Mouse (Mus musculus): Measurements from ENCODE around the gene C130032M10Rik. TPM values are rescaled to one million over a fixed set of nuclear protein-coding genes. Genes with fewer than 3 reads are reported as not detected.

The C130032M10Rik gene
- polyA plus RNA-seq, 2 experiments = 1.9 to 3.4 TPM

DNA sequence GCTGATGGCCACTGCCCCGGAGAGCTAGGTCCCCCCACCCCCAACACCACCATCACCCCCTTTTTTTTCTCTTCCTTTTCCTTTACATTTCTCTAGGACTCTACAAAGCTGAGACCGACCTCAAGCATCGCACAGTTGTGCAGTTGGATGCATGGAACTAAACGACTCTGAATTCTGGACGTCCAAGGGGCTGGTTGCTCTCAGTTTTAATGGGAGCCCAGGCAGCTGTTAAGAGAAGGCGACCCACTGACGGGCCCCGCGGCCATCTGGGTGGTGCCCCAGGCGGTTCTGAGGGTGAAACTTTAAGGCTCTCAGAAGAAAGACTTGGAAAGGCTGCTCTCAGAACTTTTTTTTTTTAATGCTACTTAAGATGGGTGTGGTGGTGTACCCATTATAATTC is 49.2 kb downstream of the C130032M10Rik start:
- Histone ChIP-seq H3K27me3 (ENCODE audit: control insufficient read depth, insufficient read depth, low read length) (peaks cover 32% of the 10 kb centered on the region; the same call in 1 of the 2 replicates), H3K9me3 (ENCODE audit: control insufficient read depth, low read length) (no peaks in the 10 kb centered on the region), H3K27ac (replicated peaks; ENCODE audit: low read depth, low read length) (0 out of 2 replicates have a peak overlapping the region, but pooled peaks have one; percentile 3), H3K4me3 (replicated peaks; ENCODE audit: low read length) (peak overlapping the region; percentile 62), H3K36me3 (ENCODE audit: control insufficient read depth, insufficient read depth, low read length) (no peaks in the 10 kb centered on the region), H3K4me2 (replicated peaks; ENCODE audit: low read depth, low read length, severe bottlenecking) (peak overlapping the region; percentile 94), H3K9ac (ENCODE audit: low read depth, low read length, severe bottlenecking) (peak overlapping the region; percentile 66; the same call in 1 of the 2 replicates), H3K4me1 (ENCODE audit: control insufficient read depth, insufficient read depth, low read length) (0 out of 2 replicates have a peak, but pooled peaks cover 6% of the 10 kb centered on the region)
- TF ChIP-seq POLR2A (IDR thresholded peaks at IDR 0.05; ENCODE audit: borderline replicate concordance, extremely low read depth, insufficient read depth, insufficient read length) = no peak
- WGBS = 1% methylated on average over 10 of the region's 10 CpGs
- no peak for DNase-seq (ENCODE audit: low spot score)
- ATAC-seq (ENCODE audit: low FRiP score, low read depth) = no peak

Other genes starting within 250 kb of the C130032M10Rik start
- gene Bcl2a1c, start 185.6 kb upstream of the C130032M10Rik start, polyA plus RNA-seq (2012; rRNA removed) = not detected in 2 replicates
- not detected in 2 replicates for gene Bcl2a1c, start 185.6 kb upstream of the C130032M10Rik start, polyA plus RNA-seq (2014; fragmentation: Nextera tagmentation; extraction: Ambion mirVana)
- gene Crtap, start 125.0 kb upstream of the C130032M10Rik start, polyA plus RNA-seq (2012; rRNA removed) = 242 and 272 TPM in 2 replicates
- gene Crtap, start 125.0 kb upstream of the C130032M10Rik start, polyA plus RNA-seq (2014; fragmentation: Nextera tagmentation; extraction: Ambion mirVana) = 221 and 228 TPM in 2 replicates
- gene Glb1, start 114.6 kb upstream of the C130032M10Rik start, polyA plus RNA-seq (2012; rRNA removed) = 36.6 and 44.0 TPM in 2 replicates
- 40.7 and 41.9 TPM in 2 replicates for gene Glb1, start 114.6 kb upstream of the C130032M10Rik start, polyA plus RNA-seq (2014; fragmentation: Nextera tagmentation; extraction: Ambion mirVana)
- gene Tmppe, start 114.6 kb upstream of the C130032M10Rik start, polyA plus RNA-seq (2012; rRNA removed) = 4.4 and 5.4 TPM in 2 replicates
- 3.5 and 3.7 TPM in 2 replicates for gene Tmppe, start 114.6 kb upstream of the C130032M10Rik start, polyA plus RNA-seq (2014; fragmentation: Nextera tagmentation; extraction: Ambion mirVana)
- gene Ccr4, start 10.8 kb upstream of the C130032M10Rik start, polyA plus RNA-seq (2012; rRNA removed) = 1.2 and 2.5 TPM in 2 replicates
- gene Ccr4, start 10.8 kb upstream of the C130032M10Rik start, polyA plus RNA-seq (2014; fragmentation: Nextera tagmentation; extraction: Ambion mirVana) = 1.2 and 2.7 TPM in 2 replicates
- 0.33 and 0.50 TPM in 2 replicates for gene Trim71, start 48.7 kb downstream of the C130032M10Rik start, polyA plus RNA-seq (2012; rRNA removed)
- gene Trim71, start 48.7 kb downstream of the C130032M10Rik start, polyA plus RNA-seq (2014; fragmentation: Nextera tagmentation; extraction: Ambion mirVana) = 0.26 TPM in 2 replicates
- 104 and 109 TPM in 2 replicates for gene Cnot10, start 124.5 kb downstream of the C130032M10Rik start, polyA plus RNA-seq (2012; rRNA removed)
- 66.8 and 69.1 TPM in 2 replicates for gene Cnot10, start 124.5 kb downstream of the C130032M10Rik start, polyA plus RNA-seq (2014; fragmentation: Nextera tagmentation; extraction: Ambion mirVana)
- 30.9 and 39.5 TPM in 2 replicates for gene Dync1li1, start 173.1 kb downstream of the C130032M10Rik start, polyA plus RNA-seq (2012; rRNA removed)
- gene Dync1li1, start 173.1 kb downstream of the C130032M10Rik start, polyA plus RNA-seq (2014; fragmentation: Nextera tagmentation; extraction: Ambion mirVana) = 34.5 and 39.6 TPM in 2 replicates
- 21.9 and 23.4 TPM in 2 replicates for gene Cmtm6, start 215.4 kb downstream of the C130032M10Rik start, polyA plus RNA-seq (2012; rRNA removed)
- gene Cmtm6, start 215.4 kb downstream of the C130032M10Rik start, polyA plus RNA-seq (2014; fragmentation: Nextera tagmentation; extraction: Ambion mirVana) = 40.5 and 41.0 TPM in 2 replicates